In genomic region chr12:86167075-86167474, GRCm38 (mm10) we compare ENCODE assay signal across 10 mouse cellular contexts.
DNase-seq lines count a peak whose midpoint lies in the region; ATAC-seq lines count a peak whose summit lies in the region.
"Had no signal": no experiment of that assay in that cellular context is flagged by ENCODE, and none has a peak within 500 bp of the region (broad histone marks: within the 10 kb centered on the region; RNA-seq: fewer than 3 reads in every experiment).

No protein-coding gene starts in this region.

- no peak overlapping the region for H3K27ac ChIP-seq in limb, embryonic 13.5 days
- H3K27ac ChIP-seq: midbrain, embryonic 12.5 days had no signal

- no peak overlapping the region for H3K4me3 ChIP-seq in limb, embryonic 13.5 days
- H3K4me3 ChIP-seq: midbrain, embryonic 12.5 days had no signal

- ATAC-seq in frontal cortex, adult (ENCODE audit: low TSS enrichment), result 0 out of 2 replicates have a peak, but pooled peaks have one; percentile 11
- peak; percentile 70 for ATAC-seq in limb, embryonic 13.5 days (ENCODE audit: low FRiP score, low read depth)
- ATAC-seq: inflammation-experienced regulatory T-cells, adult 6 months had no signal

- H3K9me3 ChIP-seq in limb, embryonic 13.5 days, result no peaks in the 10 kb centered on the region
- H3K9me3 ChIP-seq: midbrain, embryonic 12.5 days had no signal

- no peaks in the 10 kb centered on the region for H3K27me3 ChIP-seq in limb, embryonic 13.5 days

- peaks cover 34% of the 10 kb centered on the region for H3K4me1 ChIP-seq in limb, embryonic 13.5 days

- WGBS in limb, embryonic 13.5 days, result 9% methylated on average over 9 of the region's 9 CpGs

- H3K9ac ChIP-seq in limb, embryonic 13.5 days, result no peak overlapping the region; the same call in 1 of the 2 replicates
- H3K9ac ChIP-seq: midbrain, embryonic 12.5 days had no signal

- peak overlapping the region; percentile 31; the same call in 1 of the 2 replicates for H3K4me2 ChIP-seq in limb, embryonic 13.5 days (replicated peaks)
- H3K4me2 ChIP-seq: midbrain, embryonic 12.5 days had no signal

- H3K36me3 ChIP-seq in limb, embryonic 13.5 days, result no peaks in the 10 kb centered on the region
- H3K36me3 ChIP-seq: midbrain, embryonic 12.5 days had no signal

- DNase-seq in frontal cortex, postnatal 25 days (ENCODE audit: low spot score in 2 of 2), result no peak
- DNase-seq in brain, adult 2 months (ENCODE audit: low read depth, low spot score), result peak; percentile 73
- DNase-seq in gastrocnemius, postnatal 10 days, result peak; percentile 55
- no peak for DNase-seq in left cerebral cortex, adult 11 months (ENCODE audit: low spot score)
- DNase-seq in kidney, adult 9 months, result no peak
- DNase-seq in right cerebral cortex, postnatal 25 days, result no peak

Comparison
In these comparisons a context has a peak if more than half of its experiments do, and no peak if none do; other contexts are left out.
1. DNase-seq: peak in brain, adult 2 months (single experiment) and gastrocnemius, postnatal 10 days (single experiment); none in frontal cortex, postnatal 25 days (0 of 2), left cerebral cortex, adult 11 months (single experiment), kidney, adult 9 months (single experiment) and right cerebral cortex, postnatal 25 days (single experiment).